Mouse (Mus musculus) heart, embryonic 10.5 days (tissue): ENCODE results near the gene Adgrb3. TPM values are rescaled to one million over a fixed set of nuclear protein-coding genes. Genes with fewer than 3 reads are reported as not detected.

Experiments
- DNase-seq: peaks from one replicate; pipeline ENCODE4 v3.0.0-alpha.2; 2017; ENCODE audit warnings: low spot score
- H3K27ac ChIP-seq: fragments of 300-500 bp; sonication (generic); 2 replicates; pipeline ENCODE4 v1.5.1; 2016; ENCODE audit warnings: mild to moderate bottlenecking
- H3K27me3 ChIP-seq: fragments of 300-500 bp; sonication (generic); 2 replicates; pipeline ENCODE4 v1.6.1; 2016; ENCODE audit warnings: mild to moderate bottlenecking; ENCODE audit not compliant: poor library complexity, insufficient read depth, severe bottlenecking
- H3K36me3 ChIP-seq: fragments of 300-500 bp; sonication (generic); 2 replicates; pipeline ENCODE4 v1.6.1; 2016; ENCODE audit warnings: mild to moderate bottlenecking, moderate library complexity
- H3K4me1 ChIP-seq: fragments of 300-500 bp; sonication (generic); 2 replicates; pipeline ENCODE4 v1.6.1; 2016; ENCODE audit warnings: mild to moderate bottlenecking
- H3K4me3 ChIP-seq: fragments of 300-500 bp; sonication (generic); 2 replicates; pipeline ENCODE4 v1.5.1; 2016; ENCODE audit warnings: mild to moderate bottlenecking, moderate library complexity
- H3K9me3 ChIP-seq: fragments of 300-500 bp; sonication (generic); 2 replicates; pipeline ENCODE4 v1.6.1; 2016; ENCODE audit warnings: mild to moderate bottlenecking, moderate library complexity
- WGBS: fragments of 180-500 bp; shearing (Covaris S2); methylation state at CpG from one replicate; pipeline ENCODE4 v1.1.7; 2016; 5-methylcytosine and 5-hydroxymethylcytosine counted together
- polyA plus RNA-seq: library from polyadenylated mRNA; unstranded; fragments of >200 nt; fragmentation: Nextera tagmentation; extraction: Ambion mirVana; gene quantifications from 2 replicates; pipeline ENCODE4 v1.2.1, GENCODE M21; 2016

The Adgrb3 gene
- polyA plus RNA-seq, 1 experiment from 2014 or later = 0.43 TPM

GRCm38 (mm10) chr1:25179860-25180582 lies 649.5 kb downstream of the Adgrb3 start:
- Histone ChIP-seq H3K9me3 (no peaks in the 10 kb centered on the region), H3K27ac (no peak overlapping the region), H3K4me3 (no peak overlapping the region), H3K4me1 (no peaks in the 10 kb centered on the region), H3K27me3 (no peaks in the 10 kb centered on the region), H3K36me3 (no peaks in the 10 kb centered on the region)
- no peak for DNase-seq
- WGBS = 59% methylated on average over 9 of the region's 9 CpGs

GRCm38 (mm10) chr1:25178347-25179130 lies 651.0 kb downstream of the Adgrb3 start:
- H3K4me1 ChIP-seq = no peaks in the 10 kb centered on the region
- no peaks in the 10 kb centered on the region for H3K27me3 ChIP-seq
- no peak overlapping the region for H3K4me3 ChIP-seq
- no peaks in the 10 kb centered on the region for H3K36me3 ChIP-seq
- 46% methylated on average over 21 of the region's 21 CpGs for WGBS
- DNase-seq = no peak
- no peaks in the 10 kb centered on the region for H3K9me3 ChIP-seq
- no peak overlapping the region for H3K27ac ChIP-seq

GRCm38 (mm10) chr1:25167120-25167519 lies 662.4 kb downstream of the Adgrb3 start:
- Histone ChIP-seq H3K36me3 (no peaks in the 10 kb centered on the region), H3K4me1 (no peaks in the 10 kb centered on the region), H3K4me3 (no peak overlapping the region), H3K27ac (no peak overlapping the region), H3K9me3 (no peaks in the 10 kb centered on the region), H3K27me3 (no peaks in the 10 kb centered on the region)
- no peak for DNase-seq
- 86% methylated on average over 5 of the region's 5 CpGs for WGBS

GRCm38 (mm10) chr1:25166036-25166796 lies 663.3 kb downstream of the Adgrb3 start:
- Histone ChIP-seq H3K27me3 (no peaks in the 10 kb centered on the region), H3K4me1 (no peaks in the 10 kb centered on the region), H3K27ac (no peak overlapping the region), H3K4me3 (no peak overlapping the region), H3K36me3 (no peaks in the 10 kb centered on the region), H3K9me3 (no peaks in the 10 kb centered on the region)
- WGBS = 80% methylated on average over 11 of the region's 11 CpGs
- DNase-seq = no peak

- 65% methylated on average over 6 of the region's 6 CpGs for WGBS
Observed at GRCm38 (mm10) chr1:25163561-25163960, 665.9 kb downstream of the Adgrb3 start.

GRCm38 (mm10) chr1:25146206-25146605 lies 683.3 kb downstream of the Adgrb3 start:
- H3K4me1 ChIP-seq = no peaks in the 10 kb centered on the region

More at GRCm38 (mm10) chr1:25163561-25163960, 665.9 kb downstream of the Adgrb3 start:
- H3K4me3 ChIP-seq = no peak overlapping the region
- H3K27ac ChIP-seq = no peak overlapping the region
- H3K36me3 ChIP-seq = no peaks in the 10 kb centered on the region
- no peak for DNase-seq
- H3K27me3 ChIP-seq = no peaks in the 10 kb centered on the region
- no peaks in the 10 kb centered on the region for H3K4me1 ChIP-seq
- H3K9me3 ChIP-seq = no peaks in the 10 kb centered on the region

GRCm38 (mm10) chr1:25132150-25132824 lies 697.2 kb downstream of the Adgrb3 start:
- Histone ChIP-seq H3K36me3 (no peaks in the 10 kb centered on the region), H3K9me3 (no peaks in the 10 kb centered on the region), H3K4me1 (no peaks in the 10 kb centered on the region), H3K27me3 (no peaks in the 10 kb centered on the region), H3K27ac (no peak overlapping the region), H3K4me3 (no peak overlapping the region)
- DNase-seq = no peak
- WGBS = 60% methylated on average over 4 of the region's 4 CpGs

More at GRCm38 (mm10) chr1:25146206-25146605, 683.3 kb downstream of the Adgrb3 start:
- 62% methylated on average over 3 of the region's 3 CpGs for WGBS
- no peak overlapping the region for H3K27ac ChIP-seq
- DNase-seq = no peak
- no peaks in the 10 kb centered on the region for H3K9me3 ChIP-seq
- no peaks in the 10 kb centered on the region for H3K27me3 ChIP-seq
- H3K4me3 ChIP-seq = no peak overlapping the region
- no peaks in the 10 kb centered on the region for H3K36me3 ChIP-seq

GRCm38 (mm10) chr1:25115512-25115911 lies 714.0 kb downstream of the Adgrb3 start:
- no peaks in the 10 kb centered on the region for H3K9me3 ChIP-seq
- DNase-seq = no peak
- no peak overlapping the region for H3K27ac ChIP-seq

GRCm38 (mm10) chr1:25107500-25108101 lies 721.9 kb downstream of the Adgrb3 start:
- Histone ChIP-seq H3K4me1 (no peaks in the 10 kb centered on the region), H3K4me3 (no peak overlapping the region), H3K9me3 (no peaks in the 10 kb centered on the region), H3K27me3 (no peaks in the 10 kb centered on the region), H3K36me3 (no peaks in the 10 kb centered on the region), H3K27ac (no peak overlapping the region)
- DNase-seq = no peak
- 84% methylated on average over 3 of the region's 3 CpGs for WGBS

More at GRCm38 (mm10) chr1:25115512-25115911, 714.0 kb downstream of the Adgrb3 start:
- WGBS = 80% methylated on average over 11 of the region's 11 CpGs
- Histone ChIP-seq H3K4me1 (no peaks in the 10 kb centered on the region), H3K27me3 (no peaks in the 10 kb centered on the region), H3K4me3 (no peak overlapping the region), H3K36me3 (no peaks in the 10 kb centered on the region)

GRCm38 (mm10) chr1:25106679-25107078 lies 722.8 kb downstream of the Adgrb3 start:
- WGBS = 73% methylated on average over 6 of the region's 6 CpGs
- Histone ChIP-seq H3K4me3 (no peak overlapping the region), H3K4me1 (no peaks in the 10 kb centered on the region), H3K9me3 (no peaks in the 10 kb centered on the region), H3K27ac (no peak overlapping the region), H3K27me3 (no peaks in the 10 kb centered on the region), H3K36me3 (no peaks in the 10 kb centered on the region)
- DNase-seq = no peak

- Histone ChIP-seq H3K27ac (no peak overlapping the region), H3K4me3 (no peak overlapping the region), H3K4me1 (no peaks in the 10 kb centered on the region), H3K27me3 (no peaks in the 10 kb centered on the region), H3K9me3 (no peaks in the 10 kb centered on the region), H3K36me3 (no peaks in the 10 kb centered on the region)
- no peak for DNase-seq
- WGBS = 40% methylated on average over 4 of the region's 4 CpGs
Observed at GRCm38 (mm10) chr1:25105367-25105766, 724.1 kb downstream of the Adgrb3 start.
